Mouse (Mus musculus): ENCODE results near the gene Irf5.
"Not testable (repeated sequence)": the region's sequence is repeated elsewhere in the genome, so short reads cannot be mapped to it uniquely, and the experiment has no call there.

GRCm38 (mm10) chr6:29576388-29576787, 50.0 kb downstream of the Irf5 start:
- not testable (repeated sequence) for TF ChIP-seq CTCF (IDR thresholded peaks at IDR 0.05; ENCODE audit: low read depth, low read length); POLR2A (IDR thresholded peaks at IDR 0.05; ENCODE audit: borderline replicate concordance, low read depth, low read length)
